Mouse (Mus musculus) lung, embryonic 15.5 days (tissue): Measurements from ENCODE around the gene Poln. TPM values are rescaled to one million over a fixed set of nuclear protein-coding genes. Genes with fewer than 3 reads are reported as not detected.

Experiments used
- ATAC-seq: fragments of 200-750 bp; cut with Nextera tagmentation; 2 replicates; pipeline ENCODE4 v1.8.0; 2017; ENCODE audit warnings: moderate number of reproducible peaks, borderline replicate concordance; ENCODE audit not compliant: low FRiP score, low TSS enrichment; ENCODE audit errors: extremely low read depth
- H3K27ac ChIP-seq: fragments of 300-500 bp; sonication (generic); 2 replicates; pipeline ENCODE4 v1.5.1; 2015; ENCODE audit warnings: moderate library complexity, mild to moderate bottlenecking, inconsistent platforms
- H3K27me3 ChIP-seq: fragments of 300-500 bp; sonication (generic); 2 replicates; pipeline ENCODE4 v1.6.1; 2015; ENCODE audit warnings: inconsistent platforms
- H3K36me3 ChIP-seq: fragments of 300-500 bp; sonication (generic); 2 replicates; pipeline ENCODE4 v1.6.1; 2015; ENCODE audit warnings: inconsistent platforms
- H3K4me1 ChIP-seq: fragments of 300-500 bp; sonication (generic); 2 replicates; pipeline ENCODE4 v1.6.1; 2015; ENCODE audit warnings: inconsistent platforms
- H3K4me2 ChIP-seq: fragments of 300-500 bp; sonication (generic); 2 replicates; pipeline ENCODE4 v1.6.1; 2015; ENCODE audit warnings: inconsistent platforms, mild to moderate bottlenecking, moderate library complexity
- H3K4me3 ChIP-seq: fragments of 300-500 bp; sonication (generic); 2 replicates; pipeline ENCODE4 v1.5.1; 2015; ENCODE audit warnings: mild to moderate bottlenecking, inconsistent platforms
- H3K9ac ChIP-seq: fragments of 300-500 bp; sonication (generic); 2 replicates; pipeline ENCODE4 v1.6.1; 2015; ENCODE audit warnings: inconsistent platforms
- H3K9me3 ChIP-seq: fragments of 300-500 bp; sonication (generic); 2 replicates; pipeline ENCODE4 v1.6.1; 2016; ENCODE audit warnings: inconsistent platforms
- WGBS: fragments of 180-500 bp; shearing (Covaris S2); methylation state at CpG from one replicate; pipeline ENCODE4 v1.1.7; 2015; 5-methylcytosine and 5-hydroxymethylcytosine counted together
- polyA plus RNA-seq: library from polyadenylated mRNA; unstranded; fragments of >200 nt; fragmentation: Nextera tagmentation; extraction: Ambion mirVana; gene quantifications from 2 replicates; pipeline ENCODE4 v1.2.1, GENCODE M21; 2015

The Poln gene
- polyA plus RNA-seq, 1 experiment from 2014 or later: 1.2 TPM

DNA sequence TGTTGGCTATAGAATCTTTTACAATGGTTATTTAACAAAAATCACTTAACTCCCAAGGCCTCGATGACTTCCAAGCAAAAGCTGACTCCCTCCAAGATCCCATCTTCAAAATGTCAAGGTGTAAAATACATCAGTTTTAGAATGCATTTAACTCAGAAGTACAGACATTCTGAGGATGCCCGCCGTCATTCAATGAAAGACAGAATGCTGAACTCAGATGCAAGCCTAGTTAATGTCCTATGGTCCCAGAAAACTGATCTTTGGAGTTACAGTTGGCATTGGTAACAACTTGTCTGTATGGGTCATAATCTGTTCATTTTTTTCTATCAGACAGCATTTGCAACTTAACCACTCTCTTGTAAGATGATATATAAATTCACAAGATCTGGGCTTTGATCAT is 706 bp upstream of the Poln start:
- no peaks in the 10 kb centered on the region for H3K27me3 ChIP-seq
- H3K9me3 ChIP-seq: no peaks in the 10 kb centered on the region
- WGBS: 80% methylated on average over 3 of the region's 3 CpGs
- H3K36me3 ChIP-seq: peaks cover 16% of the 10 kb centered on the region
- peak overlapping the region; percentile 90 for H3K27ac ChIP-seq
- H3K4me1 ChIP-seq: peaks cover 25% of the 10 kb centered on the region
- ATAC-seq: no peak
- H3K4me2 ChIP-seq: peak overlapping the region; percentile 58
- H3K9ac ChIP-seq: peak overlapping the region; percentile 35
- peak overlapping the region; percentile 78 for H3K4me3 ChIP-seq

DNA sequence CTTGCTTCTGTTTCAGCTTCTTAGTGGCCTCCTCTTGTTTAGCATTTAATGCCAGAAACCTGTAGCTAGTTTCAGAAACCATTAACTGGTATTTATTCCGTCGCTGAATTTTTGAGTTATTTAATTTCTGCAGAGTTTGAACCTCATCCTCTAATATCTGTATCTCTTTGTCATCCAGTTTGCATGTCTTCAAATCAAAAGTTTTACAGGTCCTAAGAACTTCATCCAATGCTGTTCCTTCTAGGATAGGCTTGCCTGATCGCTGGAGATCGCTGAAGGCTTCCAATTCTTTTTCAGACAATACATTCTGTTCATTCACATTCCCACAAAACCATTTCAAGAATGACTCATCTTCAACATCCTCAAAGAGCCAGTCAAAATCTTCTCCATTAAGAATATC is 1.4 kb downstream of the Poln start:
- Histone ChIP-seq H3K4me3 (0 out of 2 replicates have a peak overlapping the region, but pooled peaks have one; percentile 8), H3K9me3 (no peaks in the 10 kb centered on the region), H3K36me3 (peaks cover 4% of the 10 kb centered on the region; the same call in 1 of the 2 replicates), H3K9ac (0 out of 2 replicates have a peak overlapping the region, but pooled peaks have one; percentile 7), H3K4me2 (peak overlapping the region; percentile 35), H3K27ac (no peak overlapping the region), H3K4me1 (peaks cover 27% of the 10 kb centered on the region), H3K27me3 (no peaks in the 10 kb centered on the region)
- WGBS: 80% methylated on average over 4 of the region's 4 CpGs
- ATAC-seq: no peak

DNA sequence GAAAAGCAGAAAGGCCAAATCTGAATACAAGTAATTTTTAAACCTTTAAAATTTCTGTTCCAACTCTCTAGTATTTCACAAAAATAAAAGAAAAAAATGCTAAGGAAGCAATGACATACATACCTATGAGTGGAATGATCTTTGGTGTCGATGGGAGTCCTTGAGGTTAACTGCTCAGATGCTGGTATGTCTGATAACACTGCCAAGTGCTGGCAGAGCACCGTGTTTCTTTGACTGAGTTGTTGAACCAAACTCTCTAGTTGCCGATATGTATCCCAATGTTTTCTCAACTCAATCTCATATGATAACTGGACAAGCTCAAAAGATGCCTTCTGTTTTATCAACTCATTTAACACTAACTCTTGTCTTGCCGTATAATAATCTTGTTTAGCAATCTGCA is 3.5 kb downstream of the Poln start:
- Histone ChIP-seq H3K36me3 (peaks cover 11% of the 10 kb centered on the region; the same call in 1 of the 2 replicates), H3K4me1 (peaks cover 27% of the 10 kb centered on the region), H3K4me2 (peak overlapping the region; percentile 8; the same call in 1 of the 2 replicates), H3K27me3 (no peaks in the 10 kb centered on the region), H3K9me3 (no peaks in the 10 kb centered on the region), H3K4me3 (no peak overlapping the region), H3K9ac (no peak overlapping the region), H3K27ac (no peak overlapping the region)
- 50% methylated on average over 4 of the region's 4 CpGs for WGBS
- no peak for ATAC-seq

DNA sequence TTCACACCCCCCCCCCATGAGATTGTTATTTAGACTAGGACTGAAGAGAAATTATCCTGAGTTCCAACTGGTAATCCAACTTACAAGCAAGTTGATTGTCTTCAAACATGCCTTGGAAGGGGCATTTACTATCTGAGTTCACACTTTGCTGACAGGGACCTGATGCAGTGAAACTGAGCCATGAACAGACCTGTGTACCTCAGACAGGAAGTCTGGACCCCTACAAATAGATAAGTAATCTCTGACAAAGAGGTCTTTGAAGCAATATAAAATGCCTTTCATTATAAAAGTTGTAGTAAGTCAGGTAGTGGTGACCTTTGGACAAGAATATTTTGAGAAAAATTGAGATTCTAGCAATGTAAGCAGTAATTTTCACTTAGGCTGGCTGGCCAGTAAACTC is 20.8 kb downstream of the Poln start:
- Histone ChIP-seq H3K4me2 (no peak overlapping the region), H3K9ac (no peak overlapping the region), H3K36me3 (peaks cover 4% of the 10 kb centered on the region), H3K4me1 (no peaks in the 10 kb centered on the region), H3K27me3 (no peaks in the 10 kb centered on the region), H3K27ac (no peak overlapping the region), H3K9me3 (no peaks in the 10 kb centered on the region), H3K4me3 (no peak overlapping the region)
- ATAC-seq: no peak

- Histone ChIP-seq H3K9me3 (no peaks in the 10 kb centered on the region), H3K4me3 (no peak overlapping the region), H3K27ac (no peak overlapping the region), H3K4me1 (no peaks in the 10 kb centered on the region), H3K27me3 (no peaks in the 10 kb centered on the region), H3K9ac (no peak overlapping the region), H3K36me3 (no peaks in the 10 kb centered on the region), H3K4me2 (no peak overlapping the region)
- WGBS: 92% methylated on average over 3 of the region's 3 CpGs
- no peak for ATAC-seq
Observed at GRCm38 (mm10) chr5:34147554-34147953, 21.7 kb downstream of the Poln start.

GRCm38 (mm10) chr5:34139751-34140150 is 29.5 kb downstream of the Poln start:
- WGBS: 0% methylated on average over 1 of the region's 1 CpGs
- ATAC-seq: no peak
- no peak overlapping the region for H3K27ac ChIP-seq

GRCm38 (mm10) chr5:34132731-34133130 is 36.5 kb downstream of the Poln start:
- Histone ChIP-seq H3K4me3 (no peak overlapping the region), H3K9ac (no peak overlapping the region), H3K27me3 (no peaks in the 10 kb centered on the region), H3K4me2 (no peak overlapping the region), H3K36me3 (no peaks in the 10 kb centered on the region), H3K27ac (no peak overlapping the region), H3K4me1 (no peaks in the 10 kb centered on the region), H3K9me3 (no peaks in the 10 kb centered on the region)
- 69% methylated on average over 2 of the region's 2 CpGs for WGBS
- ATAC-seq: no peak

More at GRCm38 (mm10) chr5:34139751-34140150, 29.5 kb downstream of the Poln start:
- Histone ChIP-seq H3K36me3 (no peaks in the 10 kb centered on the region), H3K4me1 (no peaks in the 10 kb centered on the region), H3K4me3 (no peak overlapping the region), H3K9me3 (no peaks in the 10 kb centered on the region), H3K27me3 (no peaks in the 10 kb centered on the region), H3K4me2 (no peak overlapping the region), H3K9ac (no peak overlapping the region)

- 5% methylated on average over 1 of the region's 1 CpGs for WGBS
- ATAC-seq: no peak
- Histone ChIP-seq H3K9ac (no peak overlapping the region), H3K4me2 (no peak overlapping the region), H3K4me3 (no peak overlapping the region), H3K36me3 (no peaks in the 10 kb centered on the region), H3K9me3 (no peaks in the 10 kb centered on the region), H3K4me1 (no peaks in the 10 kb centered on the region), H3K27ac (no peak overlapping the region), H3K27me3 (no peaks in the 10 kb centered on the region)
Observed at GRCm38 (mm10) chr5:34124131-34124530, 45.1 kb downstream of the Poln start.

- Histone ChIP-seq H3K36me3 (no peaks in the 10 kb centered on the region), H3K4me2 (no peak overlapping the region), H3K9me3 (no peaks in the 10 kb centered on the region), H3K4me3 (no peak overlapping the region), H3K27me3 (no peaks in the 10 kb centered on the region), H3K9ac (no peak overlapping the region), H3K4me1 (no peaks in the 10 kb centered on the region), H3K27ac (no peak overlapping the region)
- ATAC-seq: no peak
- 74% methylated on average over 3 of the region's 3 CpGs for WGBS
Observed at GRCm38 (mm10) chr5:34119121-34119856, 50.0 kb downstream of the Poln start.

DNA sequence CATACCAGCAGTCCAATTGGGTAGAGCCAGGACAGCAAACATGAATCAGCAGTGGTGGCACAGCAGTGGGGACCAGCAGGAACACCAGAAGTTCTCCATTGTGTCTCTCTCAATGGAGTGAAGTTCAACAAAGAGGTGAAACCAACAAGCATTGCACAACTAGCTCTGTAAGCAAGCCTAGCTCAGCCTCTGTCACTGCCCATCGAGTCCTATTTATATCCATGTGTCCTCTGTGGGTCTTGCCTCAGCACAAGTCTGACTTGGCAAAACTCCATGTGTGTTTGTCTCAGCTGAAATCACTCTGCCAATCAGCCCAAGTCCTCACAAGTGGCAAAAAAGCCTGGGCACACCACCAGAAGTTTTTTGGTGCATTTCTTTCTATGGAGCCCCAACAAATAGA is 63.6 kb downstream of the Poln start:
- no peak for ATAC-seq
- H3K4me3 ChIP-seq: no peak overlapping the region
- H3K27me3 ChIP-seq: no peaks in the 10 kb centered on the region
- H3K9ac ChIP-seq: no peak overlapping the region
- H3K4me2 ChIP-seq: no peak overlapping the region
- no peaks in the 10 kb centered on the region for H3K36me3 ChIP-seq
- H3K9me3 ChIP-seq: no peaks in the 10 kb centered on the region
- 59% methylated on average over 1 of the region's 1 CpGs for WGBS
- H3K27ac ChIP-seq: no peak overlapping the region
- H3K4me1 ChIP-seq: no peaks in the 10 kb centered on the region

- ATAC-seq: no peak
- WGBS: 27% methylated on average over 1 of the region's 1 CpGs
- Histone ChIP-seq H3K27me3 (no peaks in the 10 kb centered on the region), H3K4me3 (no peak overlapping the region), H3K4me1 (no peaks in the 10 kb centered on the region), H3K36me3 (no peaks in the 10 kb centered on the region), H3K4me2 (no peak overlapping the region), H3K9ac (no peak overlapping the region), H3K9me3 (no peaks in the 10 kb centered on the region), H3K27ac (no peak overlapping the region)
Observed at GRCm38 (mm10) chr5:34097333-34097732, 71.9 kb downstream of the Poln start.

DNA sequence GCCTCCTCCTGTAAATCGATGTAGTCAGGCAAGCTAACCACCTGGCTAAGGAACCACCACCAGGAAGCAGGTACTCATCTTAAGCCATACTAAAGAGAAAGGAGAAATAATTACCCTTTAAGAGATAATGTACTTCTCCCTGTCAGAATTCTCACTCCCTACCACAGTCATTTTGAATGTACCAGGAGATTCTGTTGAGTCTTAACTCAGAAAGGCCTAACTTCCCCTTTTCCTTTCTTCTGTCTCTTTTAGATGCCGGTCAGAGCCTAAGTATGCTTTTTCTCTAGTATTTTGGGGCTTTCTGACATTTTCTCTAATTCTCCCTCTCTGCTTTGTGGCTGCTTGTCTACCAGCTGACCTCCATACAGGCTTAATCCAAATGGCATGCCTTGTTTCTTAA is 76.2 kb downstream of the Poln start:
- no peak overlapping the region for H3K4me2 ChIP-seq
- H3K9me3 ChIP-seq: no peaks in the 10 kb centered on the region
- no peaks in the 10 kb centered on the region for H3K36me3 ChIP-seq
- ATAC-seq: no peak
- H3K4me3 ChIP-seq: no peak overlapping the region
- no peak overlapping the region for H3K9ac ChIP-seq
- no peaks in the 10 kb centered on the region for H3K27me3 ChIP-seq
- 72% methylated on average over 2 of the region's 2 CpGs for WGBS
- no peak overlapping the region for H3K27ac ChIP-seq
- no peaks in the 10 kb centered on the region for H3K4me1 ChIP-seq
